Mouse (Mus musculus): Measurements from ENCODE around the gene Dhrs9. TPM values are rescaled to one million over a fixed set of nuclear protein-coding genes. Genes with fewer than 3 reads are reported as not detected.

Gene Dhrs9
- polyA plus RNA-seq, 1 experiment from 2014 or later = not detected

GRCm38 (mm10) chr2:69428116-69428515 is 47.9 kb downstream of the Dhrs9 start:
- H3K4me3 ChIP-seq = no peak overlapping the region
- no peaks in the 10 kb centered on the region for H3K9me3 ChIP-seq (replicated peaks)
- H3K27me3 ChIP-seq (ENCODE audit: low read depth, poor library complexity, severe bottlenecking) = peaks cover 3% of the 10 kb centered on the region; the same call in 1 of the 2 replicates
- peaks cover 62% of the 10 kb centered on the region for H3K36me3 ChIP-seq
- H3K27ac ChIP-seq (replicated peaks) = no peak overlapping the region
- peak; percentile 64 for DNase-seq (ENCODE audit: low spot score)
- H3K4me1 ChIP-seq = no peaks in the 10 kb centered on the region
- 43% methylated on average over 3 of the region's 3 CpGs for WGBS

GRCm38 (mm10) chr2:69441656-69442055 is 61.4 kb downstream of the Dhrs9 start:
- WGBS = 83% methylated on average over 3 of the region's 3 CpGs
- no peak overlapping the region for H3K27ac ChIP-seq (replicated peaks)
- H3K4me1 ChIP-seq = no peaks in the 10 kb centered on the region

GRCm38 (mm10) chr2:69445896-69446472 is 65.7 kb downstream of the Dhrs9 start:
- DNase-seq (ENCODE audit: low spot score) = no peak
- peaks cover 54% of the 10 kb centered on the region for H3K36me3 ChIP-seq
- H3K27ac ChIP-seq (replicated peaks) = no peak overlapping the region
- H3K4me3 ChIP-seq = no peak overlapping the region
- H3K4me1 ChIP-seq = no peaks in the 10 kb centered on the region
- WGBS = 77% methylated on average over 4 of the region's 4 CpGs
- no peaks in the 10 kb centered on the region for H3K27me3 ChIP-seq (ENCODE audit: low read depth, poor library complexity, severe bottlenecking)
- no peaks in the 10 kb centered on the region for H3K9me3 ChIP-seq (replicated peaks)

More at GRCm38 (mm10) chr2:69441656-69442055, 61.4 kb downstream of the Dhrs9 start:
- Histone ChIP-seq H3K36me3 (peaks cover 61% of the 10 kb centered on the region), H3K9me3 (replicated peaks) (no peaks in the 10 kb centered on the region), H3K4me3 (no peak overlapping the region), H3K27me3 (ENCODE audit: low read depth, poor library complexity, severe bottlenecking) (no peaks in the 10 kb centered on the region)
- no peak for DNase-seq (ENCODE audit: low spot score)

- H3K9me3 ChIP-seq (replicated peaks) = no peaks in the 10 kb centered on the region
- no peak overlapping the region for H3K4me3 ChIP-seq
- H3K27me3 ChIP-seq (ENCODE audit: low read depth, poor library complexity, severe bottlenecking) = no peaks in the 10 kb centered on the region
- peaks cover 63% of the 10 kb centered on the region for H3K36me3 ChIP-seq
- H3K4me1 ChIP-seq = no peaks in the 10 kb centered on the region
- WGBS = 90% methylated on average over 4 of the region's 4 CpGs
- no peak for DNase-seq (ENCODE audit: low spot score)
- H3K27ac ChIP-seq (replicated peaks) = no peak overlapping the region
These were observed 68.3 kb downstream of the Dhrs9 start for GRCm38 (mm10) chr2:69448581-69448980.

- no peak for DNase-seq (ENCODE audit: low spot score)
- H3K9me3 ChIP-seq (replicated peaks) = no peaks in the 10 kb centered on the region
- 93% methylated on average over 5 of the region's 5 CpGs for WGBS
- H3K4me3 ChIP-seq = no peak overlapping the region
- no peak overlapping the region for H3K27ac ChIP-seq (replicated peaks)
- H3K4me1 ChIP-seq = no peaks in the 10 kb centered on the region
- H3K27me3 ChIP-seq (ENCODE audit: low read depth, poor library complexity, severe bottlenecking) = no peaks in the 10 kb centered on the region
- peaks cover 83% of the 10 kb centered on the region for H3K36me3 ChIP-seq
These were observed 70.9 kb downstream of the Dhrs9 start for GRCm38 (mm10) chr2:69451128-69451527.

Other genes starting within 250 kb of the Dhrs9 start
- gene Nostrin, start 244.6 kb upstream of the Dhrs9 start, polyA plus RNA-seq (2016; fragmentation: Nextera tagmentation; extraction: Ambion mirVana) = 0.84 and 0.87 TPM in 2 replicates
- gene Spc25, start 174.3 kb upstream of the Dhrs9 start, polyA plus RNA-seq (2016; fragmentation: Nextera tagmentation; extraction: Ambion mirVana) = 250 and 252 TPM in 2 replicates
- not detected in 2 replicates for gene G6pc2, start 169.4 kb upstream of the Dhrs9 start, polyA plus RNA-seq (2016; fragmentation: Nextera tagmentation; extraction: Ambion mirVana)
- gene Abcb11, start 37.8 kb upstream of the Dhrs9 start, polyA plus RNA-seq (2016; fragmentation: Nextera tagmentation; extraction: Ambion mirVana) = not detected in 2 replicates
- 2.8 and 3.4 TPM in 2 replicates for gene Lrp2, start 205.6 kb downstream of the Dhrs9 start, polyA plus RNA-seq (2016; fragmentation: Nextera tagmentation; extraction: Ambion mirVana)

Measured in midbrain, embryonic 10.5 days (tissue).